Mouse (Mus musculus): ENCODE data around the gene Fibp. TPM values are rescaled to one million over a fixed set of nuclear protein-coding genes. Genes with fewer than 3 reads are reported as not detected.

The Fibp gene
- polyA plus RNA-seq, 1 experiment, result 140 TPM

DNA sequence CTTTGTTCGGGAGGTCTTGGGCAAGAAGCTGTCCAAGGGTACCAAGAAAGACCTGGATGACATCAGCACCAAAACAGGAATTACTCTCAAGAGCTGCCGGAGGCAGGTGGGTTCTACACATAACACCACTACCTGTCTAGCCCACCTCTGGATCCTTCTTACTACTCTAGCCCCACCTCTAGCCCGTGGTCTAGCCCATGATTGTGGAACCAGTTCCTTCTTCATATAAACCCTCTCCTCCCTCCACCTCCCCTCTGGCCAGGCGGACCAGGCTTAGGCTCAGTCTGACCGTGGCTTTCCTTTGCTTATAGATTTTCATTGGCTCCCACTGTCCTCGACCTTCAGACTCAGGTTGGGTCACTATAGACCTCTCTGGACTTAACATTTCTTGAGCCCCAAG, 996 bp downstream of the Fibp start:
- WGBS, result 79% methylated on average over 6 of the region's 6 CpGs
- no peak for DNase-seq (ENCODE audit: low read depth, low spot score)

DNA sequence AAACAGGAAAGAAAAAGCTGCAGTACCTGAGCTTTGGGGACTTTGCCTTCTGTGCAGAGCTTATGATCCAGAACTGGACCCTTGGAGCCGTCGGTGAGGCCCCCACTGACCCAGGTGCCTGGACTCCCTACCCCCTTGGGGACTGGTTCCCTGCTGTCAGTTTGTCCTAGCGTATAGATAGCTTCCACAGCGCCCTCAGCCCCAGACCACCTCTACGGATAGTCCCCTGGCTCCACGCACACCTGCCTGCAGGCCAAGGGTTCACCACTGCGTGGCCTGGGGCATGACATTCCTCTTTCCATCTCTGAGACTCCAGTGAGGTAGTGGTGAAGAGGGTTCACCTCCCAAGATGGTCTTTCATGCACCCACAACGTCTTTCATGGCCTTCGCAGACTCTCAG, 2.8 kb downstream of the Fibp start:
- WGBS, result 93% methylated on average over 9 of the region's 9 CpGs

DNA sequence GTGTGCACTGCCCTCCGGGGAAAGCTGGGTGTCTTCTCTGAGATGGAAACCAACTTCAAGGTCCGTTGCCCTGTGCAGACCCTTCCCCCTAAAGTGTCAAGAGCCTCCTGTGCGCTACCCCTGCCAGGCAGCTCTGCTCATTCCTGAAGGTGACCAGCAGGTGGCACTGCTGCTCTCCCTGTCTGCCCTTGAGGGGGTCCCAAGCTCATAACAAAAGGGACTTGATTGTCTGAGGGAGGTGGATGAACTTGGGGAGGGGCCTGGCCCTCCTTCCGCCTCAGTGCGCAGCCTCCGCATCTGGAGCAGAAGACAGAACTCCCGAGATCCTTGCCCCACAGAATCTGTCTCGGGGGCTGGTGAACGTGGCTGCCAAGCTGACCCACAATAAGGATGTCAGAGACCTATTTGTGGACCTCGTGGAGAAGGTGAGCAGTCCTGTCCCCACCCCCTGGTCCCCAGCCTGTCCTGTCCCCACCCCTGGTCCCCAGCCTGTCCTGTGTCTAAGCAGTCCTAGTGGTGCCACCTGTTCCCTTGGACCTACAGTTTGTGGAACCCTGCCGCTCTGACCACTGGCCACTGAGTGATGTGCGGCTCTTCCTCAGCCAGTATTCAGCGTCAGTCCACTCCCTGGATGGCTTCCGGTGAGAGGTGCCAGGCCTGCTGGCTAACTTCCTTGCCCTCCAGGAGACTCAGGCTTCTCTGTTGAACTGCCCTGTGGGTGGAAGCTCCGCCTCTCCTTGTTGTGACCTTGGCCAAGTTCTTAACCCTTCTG, 3.6 kb downstream of the Fibp start:
- no peak for DNase-seq (ENCODE audit: low read depth, low spot score)
- 59% methylated on average over 15 of the region's 15 CpGs for WGBS

More for the DNA sequence above, 2.8 kb downstream of the Fibp start:
- DNase-seq (ENCODE audit: low read depth, low spot score), result no peak

DNA sequence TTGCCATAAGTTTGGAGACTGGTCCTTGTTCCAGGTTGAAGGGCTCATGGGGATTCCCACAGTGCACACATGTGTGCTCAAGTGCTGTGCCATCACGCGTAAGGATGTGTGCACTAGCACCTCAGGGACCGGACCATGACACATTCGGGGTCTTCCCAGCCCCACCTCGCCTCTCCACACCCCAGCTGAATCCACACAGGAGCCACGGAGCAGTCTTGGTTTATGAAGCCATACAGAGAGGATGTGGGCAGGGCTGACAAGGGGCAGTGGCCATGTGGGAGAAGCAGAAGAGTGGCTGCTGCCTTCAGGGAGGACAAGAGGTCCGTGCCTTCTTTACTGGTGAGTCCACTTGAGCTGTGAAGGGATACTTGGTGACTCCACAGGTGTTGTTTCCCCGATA, 4.6 kb downstream of the Fibp start:
- WGBS, result 94% methylated on average over 8 of the region's 8 CpGs

DNA sequence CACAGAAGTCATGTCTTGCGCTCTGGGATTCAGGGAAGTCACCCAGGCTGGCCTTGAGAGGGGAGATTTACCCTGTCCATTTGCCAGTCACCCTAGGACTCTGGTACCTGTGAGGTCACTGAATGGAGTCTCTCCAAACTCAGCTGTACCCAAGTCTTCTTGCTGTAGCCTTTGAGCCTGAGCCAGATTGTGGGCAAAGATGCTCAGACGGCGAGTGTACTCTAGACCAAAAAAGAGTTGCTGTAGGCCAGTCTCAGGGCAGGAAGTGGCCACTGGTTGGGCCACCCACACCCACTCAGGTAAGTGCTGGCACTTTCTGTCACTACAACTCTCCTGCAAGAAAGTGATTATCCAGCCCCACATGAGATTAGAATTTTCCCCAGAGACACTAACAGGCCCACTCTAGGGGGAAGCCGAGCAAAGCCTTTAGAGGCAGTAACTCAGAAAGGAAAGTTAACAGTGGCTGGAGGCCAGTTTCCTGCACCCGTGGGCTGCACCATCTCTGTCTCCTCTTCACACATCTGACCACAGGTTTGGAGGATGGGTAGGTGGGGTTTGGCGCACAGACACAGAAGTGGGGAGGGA, 6.6 kb downstream of the Fibp start:
- WGBS, result 82% methylated on average over 6 of the region's 6 CpGs
- no peak for DNase-seq (ENCODE audit: low read depth, low spot score)

More for the DNA sequence above, 4.6 kb downstream of the Fibp start:
- DNase-seq (ENCODE audit: low read depth, low spot score), result no peak

DNA sequence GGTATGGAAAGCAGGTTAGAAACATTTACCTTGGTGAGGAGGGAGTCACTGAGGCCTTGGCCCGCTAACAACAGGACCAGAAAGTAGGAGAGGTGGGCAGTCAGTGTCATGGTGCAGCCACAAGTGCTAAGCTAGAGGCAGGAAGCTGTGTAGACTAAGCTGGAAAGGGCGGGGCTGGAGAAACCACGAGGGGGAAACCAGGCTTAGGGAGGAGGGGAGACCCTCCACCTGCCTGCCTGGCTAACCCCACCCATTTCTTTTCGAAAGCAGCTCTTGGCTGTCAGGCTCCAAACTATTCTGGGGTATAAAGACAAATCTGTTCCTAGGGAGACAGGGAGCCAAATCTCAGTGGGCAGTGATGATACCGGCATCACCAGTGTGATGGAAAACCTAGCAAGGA, 8.0 kb downstream of the Fibp start, which contains the start of gene Ctsw:
Ctsw (minus strand) TSS at position 134 of the 400 bp plus-strand sequence.
- no peak for DNase-seq (ENCODE audit: low read depth, low spot score)
- WGBS, result 46% methylated on average over 5 of the region's 5 CpGs

DNA sequence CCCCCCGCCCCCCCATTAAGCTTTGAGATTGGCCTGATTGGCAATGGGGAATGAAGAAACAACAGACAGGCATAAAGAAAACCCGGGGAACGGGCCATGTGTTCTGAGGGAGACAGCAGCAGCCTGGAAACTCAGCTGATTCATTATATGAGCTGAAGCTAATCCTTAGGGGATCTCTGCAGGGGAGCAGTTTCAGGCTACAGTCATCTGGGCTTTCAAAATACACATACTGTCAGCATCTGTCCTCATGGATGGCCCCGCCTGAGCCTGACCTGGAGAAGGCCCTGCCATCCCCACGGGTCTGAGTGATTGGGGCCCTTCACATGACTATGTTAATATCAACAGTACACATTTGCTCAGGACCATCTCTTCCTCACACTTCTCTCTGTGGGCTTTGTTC, 11.4 kb downstream of the Fibp start:
- DNase-seq (ENCODE audit: low read depth, low spot score), result no peak
- 51% methylated on average over 5 of the region's 5 CpGs for WGBS

DNA sequence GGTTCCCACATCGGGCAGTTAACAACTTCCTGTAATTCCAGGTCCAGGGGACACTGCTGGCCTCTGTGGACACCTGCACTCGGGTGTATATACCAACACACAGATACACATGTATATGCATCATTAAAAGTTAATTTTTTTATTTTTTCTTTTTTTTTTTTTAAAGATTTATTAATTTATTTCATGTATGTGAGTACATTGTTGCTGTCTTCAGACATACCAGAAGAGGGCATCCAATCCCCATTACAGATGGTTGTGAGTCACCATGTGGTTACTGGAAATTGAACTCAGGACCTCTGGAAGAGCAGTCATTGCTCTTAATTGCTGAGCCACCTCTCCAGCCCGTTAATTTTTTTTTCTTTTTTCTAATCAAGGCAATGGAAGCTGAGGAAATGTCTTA, 12.4 kb downstream of the Fibp start:
- no peak for DNase-seq (ENCODE audit: low read depth, low spot score)
- WGBS, result 70% methylated on average over 3 of the region's 3 CpGs

DNA sequence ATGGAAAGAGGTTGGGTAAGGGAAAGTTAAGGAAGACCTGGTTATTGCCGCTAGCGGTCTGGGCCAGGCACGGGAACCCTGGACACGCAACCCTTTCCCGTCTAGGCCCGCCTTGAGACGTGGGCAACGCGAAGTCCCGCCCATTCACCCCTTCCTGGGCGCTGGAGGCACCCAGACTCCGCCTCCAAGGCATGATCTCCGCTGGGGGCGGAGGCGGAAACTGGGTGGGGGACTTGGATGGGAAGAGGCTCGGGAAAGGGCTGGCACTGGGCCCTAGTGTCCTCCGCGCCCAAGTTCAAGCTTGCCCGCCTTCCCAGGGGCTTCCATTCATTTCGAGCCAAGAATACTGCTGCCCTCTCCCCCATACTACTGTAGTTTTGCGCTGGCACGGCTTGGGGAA, 13.3 kb downstream of the Fibp start, which contains the start of gene Efemp2:
Efemp2 (plus strand) TSS at position 235 of the 400 bp plus-strand sequence.
- WGBS, result 2% methylated on average over 22 of the region's 22 CpGs
- peak; percentile 64 for DNase-seq (ENCODE audit: low read depth, low spot score)

DNA sequence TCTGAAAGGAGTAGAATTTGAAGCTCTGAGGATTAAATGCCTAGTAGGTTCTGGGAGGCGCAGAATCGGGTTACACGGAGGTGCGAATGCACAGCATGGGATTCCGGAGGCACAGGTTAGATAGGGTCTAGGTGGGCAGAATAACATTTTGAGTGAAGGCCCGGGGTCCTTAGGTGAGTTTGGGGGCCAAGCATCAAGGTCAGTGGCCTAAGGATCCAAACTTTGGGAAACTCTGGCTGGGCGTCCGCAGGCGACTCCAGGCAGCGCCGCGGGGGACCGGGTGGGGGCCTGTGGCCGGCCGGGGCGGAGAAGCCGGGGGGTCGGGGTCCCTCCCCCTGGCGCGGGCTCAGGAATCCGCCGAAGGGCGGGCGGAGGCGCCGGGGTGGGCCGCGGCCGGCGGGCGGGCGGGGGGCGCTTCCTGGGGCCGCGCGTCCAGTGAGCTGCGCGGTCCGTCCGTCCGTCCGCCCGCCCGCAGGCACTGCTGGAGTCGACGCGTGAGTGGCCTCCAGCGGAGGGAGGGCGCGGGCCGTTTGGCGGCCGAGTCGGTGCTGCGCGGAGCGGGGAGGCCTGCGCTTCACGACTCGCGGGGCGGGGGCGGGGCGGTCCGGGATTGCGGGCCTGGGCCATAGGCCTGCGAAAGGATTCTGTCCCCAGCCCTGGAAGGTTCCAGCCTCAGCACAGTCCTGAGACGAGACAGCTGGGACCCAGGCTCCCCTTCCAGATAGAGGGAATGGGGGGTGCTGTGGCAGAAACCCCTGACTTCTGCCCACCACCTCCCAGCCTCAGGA, 14.1 kb downstream of the Fibp start:
- no peak for DNase-seq (ENCODE audit: low read depth, low spot score)
- 1% methylated on average over 68 of the region's 68 CpGs for WGBS

DNA sequence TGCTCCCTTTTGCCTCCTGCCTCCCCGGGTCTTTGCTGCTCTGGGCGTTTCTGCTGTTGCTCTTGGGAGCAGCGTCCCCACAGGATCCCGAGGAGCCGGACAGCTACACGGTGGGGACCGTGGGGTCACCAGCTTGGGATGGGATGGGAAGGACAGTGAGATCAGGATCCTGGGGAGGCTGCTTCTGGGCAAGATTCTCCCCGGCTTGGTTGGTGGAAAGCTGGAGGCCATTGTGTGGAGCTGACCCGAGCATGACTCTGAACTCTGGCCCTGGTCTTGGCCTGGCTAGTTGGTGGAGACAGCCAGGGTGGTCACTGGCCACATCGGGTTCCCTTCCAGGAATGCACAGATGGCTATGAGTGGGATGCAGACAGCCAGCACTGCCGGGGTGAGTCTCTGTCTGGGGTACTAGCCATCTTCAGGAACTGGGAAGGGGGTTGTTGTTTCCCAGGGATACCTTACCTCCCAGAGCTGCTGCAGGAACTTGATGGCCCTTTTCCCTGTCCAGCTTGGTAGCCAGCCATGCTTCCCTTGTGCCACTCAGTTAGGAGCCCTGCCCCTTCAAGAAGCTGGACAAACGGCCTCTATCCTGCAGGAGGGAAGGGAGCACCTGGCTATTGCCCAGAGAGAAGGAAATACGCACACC, 14.8 kb downstream of the Fibp start:
- DNase-seq (ENCODE audit: low read depth, low spot score), result no peak
- WGBS, result 51% methylated on average over 13 of the region's 13 CpGs

DNA sequence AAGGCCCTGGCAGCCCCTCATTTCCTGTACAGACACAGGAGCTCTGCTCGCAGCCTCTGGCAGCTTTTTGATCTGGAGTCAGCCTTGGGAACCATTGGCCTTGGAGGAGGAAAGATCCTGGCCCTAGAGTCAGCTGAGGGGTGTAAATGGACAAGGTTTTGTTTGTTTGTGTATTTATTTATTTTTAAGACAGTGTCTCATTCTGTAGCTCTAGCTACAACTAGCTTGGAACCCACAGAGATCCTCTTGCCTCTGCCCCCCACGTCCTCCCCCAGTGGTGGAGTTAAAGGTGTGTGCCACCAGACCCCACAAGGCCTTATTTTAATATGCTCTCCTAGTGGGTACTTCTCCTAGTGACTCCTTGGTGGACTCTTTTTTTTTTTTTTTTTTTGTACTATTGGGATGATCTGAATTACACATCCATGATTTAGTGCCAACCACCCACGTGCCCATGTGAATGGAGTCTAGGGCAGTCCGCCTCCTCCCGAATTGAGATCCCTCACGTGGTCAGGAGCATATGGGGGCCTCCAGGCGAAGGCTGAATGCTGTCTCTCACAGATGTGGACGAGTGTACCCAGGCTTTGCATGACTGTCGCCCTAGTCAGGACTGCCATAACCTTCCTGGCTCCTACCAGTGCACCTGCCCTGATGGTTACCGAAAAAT, 16.7 kb downstream of the Fibp start:
- no peak for DNase-seq (ENCODE audit: low read depth, low spot score)
- WGBS, result 89% methylated on average over 10 of the region's 10 CpGs

DNA sequence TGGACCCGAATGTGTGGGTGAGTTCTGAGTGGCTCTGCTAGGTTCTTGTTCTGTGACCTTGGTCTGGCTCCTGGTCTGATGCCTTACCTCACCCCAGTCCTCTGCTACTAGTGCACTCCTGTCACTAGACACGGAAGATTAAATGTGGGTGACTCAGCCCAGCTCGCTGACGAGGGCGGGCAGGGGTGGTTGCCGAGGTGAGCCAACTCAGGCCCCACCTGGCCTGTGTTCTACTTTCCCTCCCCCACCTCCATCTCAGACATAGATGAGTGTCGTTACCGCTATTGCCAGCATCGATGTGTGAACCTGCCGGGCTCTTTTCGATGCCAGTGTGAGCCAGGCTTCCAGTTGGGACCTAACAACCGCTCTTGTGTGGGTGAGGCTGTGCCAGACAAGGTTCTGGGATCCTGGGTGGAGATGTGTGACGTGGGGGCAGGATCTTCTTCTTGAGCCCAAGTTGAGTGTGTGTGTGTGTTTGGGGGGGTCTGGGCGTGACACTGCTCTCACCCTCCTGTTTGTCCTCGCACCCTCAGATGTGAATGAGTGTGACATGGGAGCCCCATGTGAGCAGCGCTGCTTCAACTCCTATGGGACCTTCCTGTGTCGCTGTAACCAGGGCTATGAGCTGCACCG, 17.4 kb downstream of the Fibp start:
- no peak for DNase-seq (ENCODE audit: low read depth, low spot score)
- 81% methylated on average over 18 of the region's 18 CpGs for WGBS

DNA sequence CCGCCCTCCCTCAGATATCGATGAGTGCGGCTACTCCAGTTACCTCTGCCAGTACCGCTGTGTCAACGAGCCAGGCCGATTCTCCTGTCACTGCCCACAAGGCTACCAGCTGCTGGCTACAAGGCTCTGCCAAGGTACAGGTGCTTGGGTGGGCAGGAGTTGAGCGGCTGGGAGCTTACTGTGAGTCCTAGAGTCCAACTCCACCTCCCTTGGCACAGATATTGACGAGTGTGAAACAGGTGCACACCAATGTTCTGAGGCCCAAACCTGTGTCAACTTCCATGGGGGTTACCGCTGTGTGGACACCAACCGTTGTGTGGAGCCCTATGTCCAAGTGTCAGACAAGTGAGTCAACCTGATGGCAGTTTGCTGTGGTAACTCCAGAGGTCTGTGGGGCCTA, 19.6 kb downstream of the Fibp start:
- 63% methylated on average over 10 of the region's 10 CpGs for WGBS

DNA sequence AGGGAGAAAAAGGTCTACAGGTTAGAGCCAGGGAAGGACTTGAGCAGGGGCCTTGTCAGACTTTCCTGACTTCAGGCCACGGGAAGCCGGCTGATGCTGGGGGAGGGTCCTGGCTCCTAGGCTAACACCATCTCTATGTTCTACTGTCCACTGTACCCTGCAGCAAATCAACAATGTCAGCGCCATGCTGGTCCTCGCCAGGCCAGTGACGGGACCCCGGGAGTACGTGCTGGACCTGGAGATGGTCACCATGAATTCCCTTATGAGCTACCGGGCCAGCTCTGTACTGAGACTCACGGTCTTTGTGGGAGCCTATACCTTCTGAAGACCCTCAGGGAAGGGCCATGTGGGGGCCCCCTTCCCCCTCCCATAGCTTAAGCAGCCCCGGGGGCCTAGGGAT, 21.0 kb downstream of the Fibp start:
- WGBS, result 88% methylated on average over 10 of the region's 10 CpGs
- no peak for DNase-seq (ENCODE audit: low read depth, low spot score)

More for the DNA sequence above, 19.6 kb downstream of the Fibp start:
- no peak for DNase-seq (ENCODE audit: low read depth, low spot score)

DNA sequence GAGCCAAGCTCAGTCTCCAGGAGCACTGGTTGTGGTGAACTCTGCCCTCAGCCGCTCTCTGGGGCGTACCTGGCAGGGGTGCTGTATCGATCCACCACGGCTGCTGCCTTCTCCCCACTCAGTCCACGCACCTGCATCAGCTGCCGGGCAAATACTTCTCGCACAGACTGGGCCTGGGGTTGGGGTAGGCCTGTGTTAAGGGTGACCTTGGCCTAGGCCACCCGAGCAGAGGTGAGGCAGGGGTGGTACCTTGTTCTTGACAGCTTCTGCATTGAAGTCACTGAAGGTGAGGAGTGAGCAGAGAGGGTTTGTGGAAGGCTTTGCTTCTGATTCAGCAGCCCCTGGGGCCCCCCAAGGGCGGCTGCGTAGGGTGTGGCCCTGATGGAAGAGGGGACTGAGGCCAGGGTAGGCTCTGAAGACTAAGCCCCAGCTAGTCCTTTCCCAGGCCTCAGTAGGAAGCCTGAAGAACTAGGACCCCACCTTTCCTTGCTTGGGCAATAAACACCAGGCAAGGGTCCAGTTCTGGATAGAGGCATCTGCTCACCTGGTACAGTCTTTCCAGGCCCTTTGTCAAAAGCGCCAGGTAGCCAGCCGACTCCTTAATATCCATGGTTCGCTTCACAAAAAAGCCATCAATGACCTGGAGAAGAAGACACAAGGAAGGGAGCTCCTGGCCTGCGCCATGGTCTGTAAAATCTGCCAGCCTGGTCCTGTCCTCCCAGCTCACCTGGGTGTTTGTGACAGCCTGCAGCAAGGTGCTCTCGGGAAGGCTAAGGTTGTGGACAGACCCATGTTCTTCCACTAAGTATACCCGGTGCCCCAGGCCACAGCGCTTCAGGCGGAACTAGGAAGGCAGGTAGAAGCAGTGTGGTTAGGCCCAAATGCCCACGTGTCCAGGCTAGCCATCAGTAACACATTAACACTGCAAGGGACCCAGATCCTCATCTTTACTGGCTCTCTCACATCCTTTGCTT, 23.3 kb downstream of the Fibp start:
- WGBS, result 84% methylated on average over 19 of the region's 19 CpGs

DNA sequence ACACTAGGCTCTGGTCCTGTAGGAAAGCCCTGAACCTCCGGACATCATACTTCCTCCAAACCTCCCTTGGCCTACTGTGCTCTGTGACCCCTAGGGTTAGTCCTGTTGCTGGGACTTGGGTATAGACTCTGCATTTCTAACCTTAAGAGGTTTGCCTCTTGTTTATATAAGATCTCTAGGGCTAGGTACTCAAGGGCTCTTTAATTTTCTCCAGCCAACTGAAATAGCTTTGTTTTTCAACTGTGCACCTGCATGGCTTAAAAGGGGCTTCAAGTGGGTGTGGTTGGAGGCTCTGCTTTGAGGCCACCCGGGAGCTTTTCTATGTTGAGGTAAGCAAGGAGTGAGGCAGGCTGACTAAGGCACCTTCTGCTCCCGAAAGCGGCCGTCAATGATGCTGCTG, 24.1 kb downstream of the Fibp start:
- no peak for DNase-seq (ENCODE audit: low read depth, low spot score)
- 92% methylated on average over 5 of the region's 5 CpGs for WGBS

More for the DNA sequence above, 23.3 kb downstream of the Fibp start:
- no peak for DNase-seq (ENCODE audit: low read depth, low spot score)

DNA sequence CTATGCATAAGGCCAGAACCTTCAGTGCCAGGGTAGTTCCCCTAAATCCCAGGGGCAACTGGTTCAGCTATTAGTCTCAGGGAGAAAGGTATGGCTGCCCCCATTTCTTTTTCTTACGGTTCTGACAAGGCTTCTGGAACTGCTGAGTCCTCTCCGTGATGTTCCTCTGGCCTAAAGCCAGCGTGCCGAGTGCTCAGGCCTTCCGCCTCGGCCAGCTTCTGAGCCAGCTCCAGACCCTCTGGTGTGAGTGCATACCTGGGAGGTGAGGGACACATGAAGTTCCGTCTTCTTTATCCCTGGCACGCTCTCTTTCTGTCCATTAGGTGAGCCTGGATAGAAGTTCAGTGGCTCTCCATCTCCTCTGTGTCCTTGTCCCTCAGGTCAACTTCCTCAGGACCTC, 25.0 kb downstream of the Fibp start:
- 87% methylated on average over 8 of the region's 8 CpGs for WGBS

More for the DNA sequence above, 25.0 kb downstream of the Fibp start:
- no peak for DNase-seq (ENCODE audit: low read depth, low spot score)

Data from large intestine, adult 2 months (tissue).